Mouse (Mus musculus) liver, embryonic 14.5 days (tissue): ENCODE data around the gene Krt15. TPM values are rescaled to one million over a fixed set of nuclear protein-coding genes. Genes with fewer than 3 reads are reported as not detected.

ENCODE experiments used
- ATAC-seq: fragments of 200-750 bp; cut with Nextera tagmentation; 2 replicates; pipeline ENCODE4 v1.8.0; 2017; ENCODE audit warnings: moderate number of reproducible peaks, mild to moderate bottlenecking, moderate library complexity; ENCODE audit not compliant: insufficient read depth
- DNase-seq, 3 experiments: peaks; one replicate each; pipeline ENCODE4 v3.0.0-alpha.2; 2012 to 2013; ENCODE audit warnings: low read depth in 3 of 3, low spot score in 3 of 3
- H3K27ac ChIP-seq: fragments of 300-500 bp; sonication (generic); 2 replicates; pipeline ENCODE4 v1.5.1; 2014; ENCODE audit warnings: moderate library complexity, mild to moderate bottlenecking, control low read depth, inconsistent platforms
- H3K27me3 ChIP-seq: fragments of 300-500 bp; sonication (generic); 2 replicates; pipeline ENCODE4 v1.6.1; 2014; ENCODE audit warnings: mild to moderate bottlenecking, low read length, moderate library complexity; ENCODE audit not compliant: control insufficient read depth, insufficient read depth
- H3K36me3 ChIP-seq: fragments of 300-500 bp; sonication (generic); replicated peaks from 2 replicates; pipeline ENCODE4 v1.6.1; 2014; ENCODE audit warnings: low read depth; ENCODE audit not compliant: control insufficient read depth, insufficient read depth
- H3K4me1 ChIP-seq, 2 experiments: fragments of 200-500 bp in 1 of 2; fragments of 300-500 bp in 1 of 2; sonication (generic) in 1 of 2; replicated peaks; 2 replicates each; pipeline ENCODE4 v1.6.1; 2012 to 2014; ENCODE audit warnings: antibody characterized with exemption in 1 of 2, inconsistent platforms in 1 of 2, low read length in 1 of 2; ENCODE audit not compliant: control insufficient read depth in 2 of 2, insufficient read depth in 2 of 2
- H3K4me2 ChIP-seq: fragments of 300-500 bp; sonication (generic); 2 replicates; pipeline ENCODE4 v1.6.1; 2014; ENCODE audit warnings: low read depth, mild to moderate bottlenecking, control low read depth, moderate library complexity
- H3K4me3 ChIP-seq, 2 experiments: fragments of 200-500 bp in 1 of 2; fragments of 300-500 bp in 1 of 2; sonication (generic) in 1 of 2; 2 replicates each; pipeline ENCODE4 v1.5.1; 2012 to 2014; ENCODE audit warnings: low read depth in 2 of 2, low read length in 2 of 2, mild to moderate bottlenecking in 2 of 2, control low read depth in 1 of 2, inconsistent platforms in 1 of 2, moderate library complexity in 1 of 2; ENCODE audit not compliant: insufficient read depth in 1 of 2
- H3K9ac ChIP-seq: fragments of 300-500 bp; sonication (generic); replicated peaks from 2 replicates; pipeline ENCODE4 v1.6.1; 2014; ENCODE audit warnings: mild to moderate bottlenecking, control low read depth, moderate library complexity
- H3K9me3 ChIP-seq: fragments of 300-500 bp; sonication (generic); 2 replicates; pipeline ENCODE4 v1.6.1; 2016; ENCODE audit warnings: low read length, mixed read lengths; ENCODE audit not compliant: control insufficient read depth
- CTCF ChIP-seq: IDR thresholded peaks from 2 replicates; pipeline ENCODE4 v1.5.1; 2016; ENCODE audit warnings: antibody characterized with exemption, low read depth, control low read depth
- EP300 ChIP-seq: IDR thresholded peaks from 2 replicates; pipeline ENCODE4 v1.6.1; 2016; ENCODE audit warnings: antibody characterized with exemption, low read depth
- WGBS: fragments of 180-500 bp; shearing (Covaris S2); extraction: QIAGEN DNeasy Blood & Tissue Kit; methylation state at CpG from one replicate; pipeline ENCODE4 v1.1.7; 2014; ENCODE audit not compliant: insufficient replicate concordance; 5-methylcytosine and 5-hydroxymethylcytosine counted together
- polyA plus RNA-seq, 2 experiments: library from polyadenylated mRNA; depleted of rRNA in 1 of 2; stranded (reverse) in 1 of 2; unstranded in 1 of 2; fragments of >200 nt; fragmentation: Nextera tagmentation in 1 of 2; extraction: Ambion mirVana in 1 of 2; gene quantifications; 2 replicates each; pipeline versions ENCODE4 v1.2.1 to v1.2.3; 2012 to 2014

The Krt15 gene
- polyA plus RNA-seq, 2 experiments = 0.35 TPM; not detected in 1

DNA sequence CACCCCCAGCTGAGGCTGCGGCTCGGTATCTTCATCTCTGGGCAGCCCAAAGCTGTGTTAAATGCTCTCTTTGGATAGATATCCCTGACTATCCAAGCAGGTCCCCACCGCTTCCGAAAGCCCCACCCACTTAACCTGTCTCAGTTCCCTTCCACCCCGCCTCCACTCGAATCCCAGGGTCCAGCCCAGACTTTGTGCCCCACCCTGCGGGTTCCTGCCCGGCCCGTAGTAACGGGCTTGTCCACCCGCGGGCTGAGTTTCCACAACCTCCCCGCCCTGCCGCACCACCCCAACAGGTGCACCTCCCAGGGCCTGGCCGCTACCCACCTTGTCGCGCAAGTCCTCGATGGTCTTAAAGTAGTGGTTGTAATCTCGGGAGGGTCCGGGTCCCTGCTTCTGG, 9.4 kb upstream of the Krt15 start:
- H3K27me3 ChIP-seq = peaks cover 11% of the 10 kb centered on the region
- H3K36me3 ChIP-seq = no peaks in the 10 kb centered on the region
- H3K9me3 ChIP-seq = no peaks in the 10 kb centered on the region
- no peaks in the 10 kb centered on the region for H3K4me1 ChIP-seq
- no peak for DNase-seq
- 5% methylated on average over 20 of the region's 20 CpGs for WGBS
- H3K4me2 ChIP-seq = peak overlapping the region; percentile 15; the same call in 1 of the 2 replicates
- H3K9ac ChIP-seq = no peak overlapping the region
- ATAC-seq = no peak
- no peak overlapping the region for H3K4me3 ChIP-seq
- TF ChIP-seq EP300 (no peak), CTCF (no peak)
- no peak overlapping the region for H3K27ac ChIP-seq

DNA sequence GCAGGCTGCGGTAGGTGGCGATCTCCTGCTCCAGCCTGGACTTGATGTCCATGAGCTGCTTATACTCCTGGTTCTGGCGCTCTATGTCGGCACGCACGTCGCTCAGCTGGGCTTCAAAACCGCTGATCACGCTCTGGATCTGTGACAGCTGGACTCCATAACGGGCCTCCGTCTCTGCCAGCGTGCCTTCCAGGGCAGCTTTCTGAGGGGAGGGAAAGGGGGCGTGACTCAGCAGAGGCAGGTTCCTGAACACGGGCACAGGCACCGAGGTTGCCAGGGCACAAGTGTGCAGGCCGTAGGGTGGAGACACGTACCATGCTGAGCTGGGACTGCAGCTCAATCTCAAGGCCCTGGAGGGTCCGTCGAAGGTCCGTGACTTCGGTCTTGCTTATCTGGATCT, 5.2 kb upstream of the Krt15 start:
- Histone ChIP-seq H3K9ac (no peak overlapping the region), H3K4me1 (no peaks in the 10 kb centered on the region), H3K36me3 (no peaks in the 10 kb centered on the region), H3K4me3 (no peak overlapping the region), H3K27ac (no peak overlapping the region), H3K27me3 (peaks cover 11% of the 10 kb centered on the region), H3K9me3 (no peaks in the 10 kb centered on the region), H3K4me2 (no peak overlapping the region)
- ATAC-seq (no peak), DNase-seq (no peak)
- TF ChIP-seq CTCF = no peak
- TF ChIP-seq EP300 = no peak
- 80% methylated on average over 21 of the region's 21 CpGs for WGBS

DNA sequence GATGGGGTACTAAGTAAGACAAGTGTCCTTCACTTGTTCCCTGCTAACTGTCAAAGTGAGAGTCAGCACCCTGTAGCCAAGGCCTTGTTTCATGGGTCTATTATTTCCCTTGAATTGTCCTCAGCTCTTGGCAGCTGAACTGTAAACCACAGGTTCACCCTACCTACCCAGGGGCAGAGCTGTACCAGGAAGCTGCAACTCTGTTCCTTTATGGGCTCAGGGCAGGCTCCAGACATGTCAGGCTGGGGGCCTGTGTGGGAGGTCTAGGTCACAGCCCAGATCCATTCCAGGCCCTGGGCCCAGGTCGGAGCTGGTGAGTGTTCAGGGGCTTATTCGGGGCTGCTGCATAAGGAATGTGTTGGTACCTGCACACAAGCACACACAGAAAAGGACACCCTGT, 3.7 kb upstream of the Krt15 start:
- H3K27me3 ChIP-seq = no peaks in the 10 kb centered on the region
- WGBS = 50% methylated on average over 2 of the region's 2 CpGs
- no peaks in the 10 kb centered on the region for H3K9me3 ChIP-seq
- H3K4me2 ChIP-seq = no peak overlapping the region
- H3K27ac ChIP-seq = no peak overlapping the region
- ATAC-seq (no peak), DNase-seq (no peak)
- H3K9ac ChIP-seq = no peak overlapping the region
- no peaks in the 10 kb centered on the region for H3K4me1 ChIP-seq
- no peak overlapping the region for H3K4me3 ChIP-seq
- H3K36me3 ChIP-seq = no peaks in the 10 kb centered on the region
- TF ChIP-seq CTCF = no peak
- TF ChIP-seq EP300 = no peak

DNA sequence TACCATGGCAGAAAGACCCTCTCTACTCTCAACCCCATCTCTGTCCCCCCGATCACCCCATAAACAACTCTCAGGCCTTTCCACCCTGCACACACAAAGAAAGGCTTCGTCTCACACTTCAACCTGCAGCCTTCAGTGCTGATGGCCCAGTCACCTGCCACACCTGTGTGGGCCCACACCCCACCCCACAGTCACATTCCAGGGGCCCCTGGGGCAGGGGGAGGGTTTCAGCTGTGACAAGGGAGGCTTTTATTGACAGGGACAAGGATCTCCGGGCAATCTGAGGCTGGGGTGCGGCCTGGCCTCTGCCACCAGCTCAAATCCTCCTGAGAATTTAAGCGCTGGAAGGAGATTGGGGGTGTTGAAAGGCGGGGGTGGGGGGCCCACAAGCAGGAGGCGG, 3.1 kb upstream of the Krt15 start:
- Histone ChIP-seq H3K4me1 (no peaks in the 10 kb centered on the region), H3K36me3 (no peaks in the 10 kb centered on the region), H3K9me3 (no peaks in the 10 kb centered on the region), H3K9ac (no peak overlapping the region), H3K4me3 (no peak overlapping the region), H3K27me3 (no peaks in the 10 kb centered on the region), H3K4me2 (no peak overlapping the region), H3K27ac (no peak overlapping the region)
- TF ChIP-seq EP300 (no peak), CTCF (no peak)
- 50% methylated on average over 7 of the region's 7 CpGs for WGBS
- ATAC-seq (no peak), DNase-seq (no peak)

GRCm38 (mm10) chr11:100137693-100138092, 2.0 kb upstream of the Krt15 start:
- TF ChIP-seq EP300 (no peak), CTCF (no peak)
- Histone ChIP-seq H3K36me3 (no peaks in the 10 kb centered on the region), H3K9ac (no peak overlapping the region), H3K27ac (no peak overlapping the region), H3K9me3 (no peaks in the 10 kb centered on the region), H3K4me1 (no peaks in the 10 kb centered on the region), H3K4me2 (no peak overlapping the region), H3K27me3 (no peaks in the 10 kb centered on the region), H3K4me3 (no peak overlapping the region)
- no peak for ATAC-seq
- no peak for DNase-seq
- 48% methylated on average over 5 of the region's 5 CpGs for WGBS

GRCm38 (mm10) chr11:100136559-100136958, 831 bp upstream of the Krt15 start:
- H3K36me3 ChIP-seq = no peaks in the 10 kb centered on the region
- no peaks in the 10 kb centered on the region for H3K27me3 ChIP-seq
- H3K4me1 ChIP-seq = no peaks in the 10 kb centered on the region
- ATAC-seq (no peak), DNase-seq (no peak)
- no peak overlapping the region for H3K4me2 ChIP-seq
- no peak for TF ChIP-seq EP300
- TF ChIP-seq CTCF = no peak
- H3K27ac ChIP-seq = no peak overlapping the region
- H3K9ac ChIP-seq = no peak overlapping the region
- H3K4me3 ChIP-seq = no peak overlapping the region
- WGBS = 13% methylated on average over 5 of the region's 5 CpGs
- H3K9me3 ChIP-seq = no peaks in the 10 kb centered on the region
